Mouse (Mus musculus): Measurements from ENCODE around the gene Myrip.

- no peak for TF ChIP-seq CTCF (IDR thresholded peaks at IDR 0.05; ENCODE audit: extremely low read depth, insufficient read length, insufficient replicate concordance, low read depth, low read length)
- TF ChIP-seq POLR2A (IDR thresholded peaks at IDR 0.05; ENCODE audit: low read depth, low read length): no peak
These were observed 137.0 kb downstream of the Myrip start for GRCm38 (mm10) chr9:120438350-120438749.
